Mouse (Mus musculus) liver, adult 2 months (tissue): ENCODE measurements around the gene Cacna1c. TPM values are rescaled to one million over a fixed set of nuclear protein-coding genes. Genes with fewer than 3 reads are reported as not detected.
"Not testable (repeated sequence)": the region's sequence is repeated elsewhere in the genome, so short reads cannot be mapped to it uniquely, and the experiment has no call there.

Experiments
- DNase-seq: peaks from one replicate; pipeline ENCODE4 v3.0.0-alpha.2; 2011; ENCODE audit warnings: low read depth, low spot score; ENCODE audit errors: extremely low read depth
- H3K27ac ChIP-seq: fragments of 200-500 bp; replicated peaks from 2 replicates; pipeline ENCODE4 v1.5.1; 2012; ENCODE audit warnings: low read depth, mild to moderate bottlenecking, control low read depth, inconsistent platforms, low read length; ENCODE audit not compliant: insufficient read depth
- H3K27me3 ChIP-seq: fragments of 200-500 bp; 2 replicates; pipeline ENCODE4 v1.6.1; 2012; ENCODE audit warnings: mild to moderate bottlenecking, moderate library complexity, low read length, inconsistent platforms; ENCODE audit not compliant: control insufficient read depth, insufficient read depth
- H3K36me3 ChIP-seq: fragments of 200-500 bp; 2 replicates; pipeline ENCODE4 v1.6.1; 2012; ENCODE audit warnings: low read length, inconsistent platforms; ENCODE audit not compliant: control insufficient read depth, insufficient read depth
- H3K4me1 ChIP-seq: fragments of 200-500 bp; 2 replicates; pipeline ENCODE4 v1.6.1; 2011; ENCODE audit warnings: low read length; ENCODE audit not compliant: control insufficient read depth, insufficient read depth
- H3K4me3 ChIP-seq: fragments of 200-500 bp; 2 replicates; pipeline ENCODE4 v1.5.1; 2011; ENCODE audit warnings: low read depth, mild to moderate bottlenecking, control low read depth, low read length, moderate library complexity; ENCODE audit not compliant: insufficient read depth
- H3K79me2 ChIP-seq: fragments of 200-500 bp; 2 replicates; pipeline ENCODE4 v1.6.1; 2012; ENCODE audit warnings: inconsistent platforms, mild to moderate bottlenecking, low read length, moderate library complexity; ENCODE audit not compliant: control insufficient read depth, insufficient read depth
- H3K9ac ChIP-seq: fragments of 200-500 bp; 2 replicates; pipeline ENCODE4 v1.6.1; 2012; ENCODE audit warnings: low read depth, mild to moderate bottlenecking, control low read depth, inconsistent platforms, low read length
- CTCF ChIP-seq: fragments of 200-500 bp; IDR thresholded peaks from 2 replicates; pipeline ENCODE4 v1.5.1; 2011; ENCODE audit warnings: low read depth, low read length, control low read depth
- POLR2A ChIP-seq: fragments of 200-500 bp; IDR thresholded peaks from 2 replicates; pipeline ENCODE4 v1.6.1; 2011; ENCODE audit warnings: low read length, control low read depth; ENCODE audit not compliant: insufficient read depth; ENCODE audit errors: extremely low read depth
- WGBS: fragments of 180-500 bp; shearing (Covaris S2); methylation state at CpG from one replicate; pipeline ENCODE4 v1.1.7; 2018; 5-methylcytosine and 5-hydroxymethylcytosine counted together
- polyA plus RNA-seq: library from polyadenylated mRNA; depleted of rRNA; stranded (reverse); fragments of >200 nt; gene quantifications from 2 replicates; pipeline ENCODE4 v1.2.3, GENCODE M21; 2012
- total RNA-seq: library from RNA; depleted of rRNA; stranded (reverse); fragments of >200 nt; gene quantifications from 2 replicates; pipeline ENCODE4 v1.2.3, GENCODE M21; 2014

Gene Cacna1c
- total and polyA plus RNA-seq, 2 experiments = 0.09 to 0.18 TPM

DNA sequence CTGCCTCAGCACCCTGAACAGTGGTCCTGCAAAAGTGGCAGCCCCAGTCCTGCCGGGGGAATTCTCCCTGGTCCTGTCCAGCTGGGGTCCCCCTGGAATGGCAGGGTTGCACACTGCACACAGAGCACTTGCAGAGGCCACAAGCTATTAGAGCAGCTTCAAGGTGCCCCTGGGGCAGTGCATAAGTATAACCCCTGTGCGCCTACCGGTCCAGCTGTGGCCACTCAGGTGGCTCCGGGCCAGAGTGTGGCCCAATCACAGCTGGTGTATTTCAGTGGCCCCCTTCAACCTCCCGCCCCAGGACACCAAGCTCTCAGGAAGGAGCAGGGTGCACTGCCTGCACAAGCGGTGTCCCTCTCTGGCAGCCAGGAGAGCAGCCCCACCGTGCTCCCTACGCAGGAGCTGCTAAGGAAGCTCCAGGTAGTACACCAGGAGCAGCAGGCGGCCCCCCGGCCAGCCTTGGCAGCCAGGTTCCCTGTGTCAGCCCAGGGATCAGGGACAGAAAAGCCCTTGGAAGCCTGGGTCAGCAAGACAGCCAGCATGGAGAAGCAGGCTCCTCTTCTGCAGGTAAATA lies 18.9 kb upstream of the Cacna1c start:
- Histone ChIP-seq H3K79me2 (no peaks in the 10 kb centered on the region), H3K36me3 (peaks cover 11% of the 10 kb centered on the region), H3K27me3 (no peaks in the 10 kb centered on the region), H3K4me1 (no peaks in the 10 kb centered on the region), H3K27ac (no peak overlapping the region), H3K4me3 (no peak overlapping the region), H3K9ac (no peak overlapping the region)
- no peak for TF ChIP-seq POLR2A
- no peak for TF ChIP-seq CTCF
- DNase-seq = no peak
- 94% methylated on average over 10 of the region's 10 CpGs for WGBS

DNA sequence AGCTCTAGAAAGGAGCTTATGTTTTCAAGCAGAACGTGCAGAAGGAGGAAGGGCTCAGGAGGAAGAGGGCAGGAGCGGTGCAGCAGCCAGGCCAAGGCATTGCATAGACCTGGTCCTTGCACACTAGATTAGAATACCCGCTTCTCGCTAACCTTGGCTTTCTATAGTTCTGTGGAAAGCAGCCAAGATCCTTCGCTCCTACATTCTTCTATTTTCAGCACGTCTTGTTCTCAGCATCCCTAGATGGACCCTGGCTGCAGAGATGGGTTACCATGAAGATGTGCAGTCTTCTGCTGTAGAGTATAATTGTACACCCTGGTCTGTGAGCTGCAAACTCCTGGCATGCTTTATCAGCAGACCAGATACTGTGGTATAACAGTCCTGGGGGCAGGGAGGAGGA lies 18.0 kb upstream of the Cacna1c start:
- H3K4me3 ChIP-seq = no peak overlapping the region
- no peak overlapping the region for H3K9ac ChIP-seq
- 86% methylated on average over 6 of the region's 6 CpGs for WGBS
- TF ChIP-seq CTCF = no peak
- no peak for TF ChIP-seq POLR2A
- no peaks in the 10 kb centered on the region for H3K4me1 ChIP-seq
- H3K27ac ChIP-seq = no peak overlapping the region
- DNase-seq = no peak
- H3K79me2 ChIP-seq = no peaks in the 10 kb centered on the region
- peaks cover 11% of the 10 kb centered on the region for H3K36me3 ChIP-seq
- H3K27me3 ChIP-seq = no peaks in the 10 kb centered on the region

DNA sequence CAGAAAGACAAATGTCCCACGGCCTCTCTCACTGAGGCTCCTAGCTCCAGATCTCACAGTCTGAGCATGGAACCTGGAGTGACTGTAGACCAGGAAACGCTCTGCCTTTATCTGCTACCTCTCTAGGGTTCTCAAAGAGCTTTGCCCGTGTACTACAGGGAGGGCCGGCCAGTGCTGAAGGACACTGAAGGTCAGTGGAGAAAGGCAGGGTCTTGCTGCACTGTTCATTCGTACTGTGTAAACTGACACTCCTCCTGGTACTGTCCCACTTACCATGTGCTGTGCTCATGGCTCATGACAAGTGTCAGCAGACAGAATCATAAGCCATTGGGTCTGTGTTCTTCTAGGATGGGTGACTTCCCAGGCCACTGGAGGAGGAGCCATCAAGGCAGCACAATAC lies 17.2 kb upstream of the Cacna1c start:
- 87% methylated on average over 5 of the region's 5 CpGs for WGBS
- no peak overlapping the region for H3K9ac ChIP-seq
- H3K27me3 ChIP-seq = no peaks in the 10 kb centered on the region
- DNase-seq = no peak
- no peaks in the 10 kb centered on the region for H3K79me2 ChIP-seq
- H3K36me3 ChIP-seq = peaks cover 11% of the 10 kb centered on the region
- no peak overlapping the region for H3K27ac ChIP-seq
- H3K4me3 ChIP-seq = no peak overlapping the region
- TF ChIP-seq CTCF = no peak
- no peak for TF ChIP-seq POLR2A
- no peaks in the 10 kb centered on the region for H3K4me1 ChIP-seq

DNA sequence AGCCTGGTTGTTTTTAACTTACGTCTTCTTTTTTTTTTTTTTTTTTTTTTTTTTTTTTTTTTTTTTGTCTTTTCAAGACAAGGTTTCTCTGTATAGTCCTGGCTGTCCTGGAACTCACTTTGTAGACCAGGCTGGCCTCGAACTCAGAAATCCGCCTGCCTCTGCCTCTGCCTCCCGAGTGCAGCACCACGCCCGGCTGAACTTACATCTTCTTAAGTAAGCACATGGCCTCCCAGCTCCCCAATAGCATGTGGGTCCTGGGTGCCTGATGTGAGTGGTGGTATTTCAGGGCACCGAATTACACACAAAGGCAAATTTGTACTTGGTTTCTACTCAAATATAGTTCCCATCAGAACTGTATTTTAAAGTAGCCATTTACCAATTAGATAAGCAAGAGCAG lies 9.8 kb upstream of the Cacna1c start:
- H3K36me3 ChIP-seq, H3K27me3 ChIP-seq, H3K4me1 ChIP-seq, H3K27ac ChIP-seq, H3K4me3 ChIP-seq, H3K79me2 ChIP-seq, DNase-seq, H3K9ac ChIP-seq: not testable (repeated sequence)
- 94% methylated on average over 7 of the region's 7 CpGs for WGBS

DNA sequence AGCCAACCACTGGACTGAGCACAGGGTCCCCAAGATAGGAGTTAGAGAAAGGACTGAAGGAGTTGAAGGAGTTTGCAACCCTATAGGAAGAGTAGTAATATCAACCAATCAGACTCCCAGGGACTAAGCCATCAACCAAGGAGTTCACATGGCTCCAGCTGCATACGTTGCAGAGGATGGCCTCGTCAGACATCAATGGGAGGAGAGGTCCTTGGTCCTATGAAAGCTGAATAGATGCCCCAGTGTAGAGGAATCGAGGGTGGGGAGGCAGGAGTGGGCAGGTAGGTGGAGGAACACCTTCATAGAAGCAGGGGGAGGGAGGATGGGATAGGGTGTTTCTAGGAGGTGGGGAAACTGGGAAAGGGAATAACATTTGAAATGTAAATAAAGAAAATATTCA lies 8.7 kb upstream of the Cacna1c start:
- DNase-seq = no peak
- Histone ChIP-seq H3K27ac (no peak overlapping the region), H3K4me1 (no peaks in the 10 kb centered on the region), H3K36me3 (peaks cover 2% of the 10 kb centered on the region; the same call in 1 of the 2 replicates), H3K9ac (no peak overlapping the region), H3K27me3 (no peaks in the 10 kb centered on the region), H3K4me3 (no peak overlapping the region), H3K79me2 (no peaks in the 10 kb centered on the region)
- no peak for TF ChIP-seq POLR2A
- no peak for TF ChIP-seq CTCF
- 97% methylated on average over 3 of the region's 3 CpGs for WGBS

DNA sequence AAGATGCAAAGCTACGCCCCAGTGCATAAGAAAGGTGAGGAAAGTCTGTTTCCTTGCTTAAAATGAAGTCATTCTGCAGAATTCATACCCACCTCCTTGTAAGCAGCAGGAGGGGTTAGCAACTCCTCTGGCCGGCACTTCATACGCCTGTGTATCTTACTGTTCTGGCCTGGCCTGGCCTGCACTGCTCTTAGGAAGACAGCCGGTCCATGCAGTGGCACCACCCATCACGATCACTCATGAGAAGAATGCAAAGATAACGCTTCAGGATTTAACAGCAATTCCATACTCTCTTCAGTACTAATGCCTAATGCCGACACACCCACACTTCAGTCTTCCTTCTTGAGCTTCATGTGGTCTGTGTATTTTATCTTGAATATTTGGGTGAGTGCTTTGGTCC lies 8.1 kb upstream of the Cacna1c start:
- no peaks in the 10 kb centered on the region for H3K27me3 ChIP-seq
- no peak overlapping the region for H3K4me3 ChIP-seq
- H3K27ac ChIP-seq = no peak overlapping the region
- no peaks in the 10 kb centered on the region for H3K79me2 ChIP-seq
- H3K9ac ChIP-seq = no peak overlapping the region
- no peaks in the 10 kb centered on the region for H3K4me1 ChIP-seq
- DNase-seq = no peak
- 92% methylated on average over 7 of the region's 7 CpGs for WGBS
- peaks cover 2% of the 10 kb centered on the region; the same call in 1 of the 2 replicates for H3K36me3 ChIP-seq
- no peak for TF ChIP-seq CTCF
- no peak for TF ChIP-seq POLR2A
